Mouse (Mus musculus): ENCODE data around the gene Yipf7.

The Yipf7 gene

DNA sequence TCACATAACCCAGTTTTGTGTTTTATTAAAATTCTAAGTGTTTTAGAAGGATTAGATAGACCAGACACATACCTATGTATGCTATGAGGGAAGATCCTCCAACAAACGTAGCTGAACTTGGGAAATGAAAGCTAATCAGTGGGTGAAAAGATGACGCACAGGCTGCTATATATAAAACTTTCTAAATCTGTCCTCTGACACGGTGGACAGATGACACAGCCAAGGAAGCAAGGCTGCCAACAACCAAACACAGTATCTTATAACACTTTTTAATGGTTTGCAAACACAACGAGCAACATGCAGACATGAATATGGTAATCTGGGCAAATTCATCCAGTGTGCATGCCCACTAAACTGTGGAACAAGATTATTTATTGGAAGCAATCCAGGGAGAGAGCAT lies at the start of gene Yipf7:
Yipf7 (minus strand) TSS at position 160 of the 400 bp plus-strand sequence.
- DNase-seq (ENCODE audit: low spot score in 2 of 2), result peak in 1 of 2 experiments; percentile 12

DNA sequence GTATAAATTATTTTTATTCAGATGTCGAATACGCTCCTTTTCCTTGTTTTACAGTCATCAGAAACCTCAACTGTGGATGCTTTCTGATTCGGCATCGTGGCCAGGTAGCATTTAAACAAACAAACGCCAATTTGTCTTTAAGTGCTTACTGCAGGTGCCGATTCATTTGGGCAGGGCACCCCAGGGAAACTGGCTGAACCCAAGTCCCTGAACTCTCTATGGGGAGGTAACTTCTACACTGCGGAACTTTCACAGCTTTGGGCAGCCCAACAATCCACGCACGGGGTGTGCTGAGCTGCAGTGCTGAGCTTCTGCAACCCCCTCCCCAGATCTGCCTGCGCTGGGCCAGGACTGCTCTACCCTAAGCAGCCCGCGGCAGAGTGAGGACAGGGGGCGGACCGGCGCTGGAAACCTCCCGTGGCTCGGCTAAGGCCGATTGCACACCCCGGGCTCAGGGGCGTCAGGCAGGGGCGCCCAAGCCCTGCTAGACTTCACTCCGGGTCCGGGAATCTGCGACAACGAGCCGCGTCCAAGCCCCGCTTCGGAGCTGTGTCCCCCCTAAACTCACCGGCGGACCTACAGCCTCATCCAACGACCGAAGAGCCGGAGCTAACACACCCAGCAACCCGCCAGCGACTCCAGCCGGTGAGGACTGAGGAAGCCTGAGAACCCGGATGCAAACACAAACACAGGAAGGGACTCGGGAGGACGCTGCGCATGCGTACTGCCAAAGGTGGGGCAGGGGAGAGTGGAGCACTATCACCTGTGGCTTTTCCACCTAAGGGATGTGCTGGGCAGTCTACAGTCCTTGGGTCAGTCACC lies 49.4 kb upstream of the Yipf7 start, which contains the start of gene Gnpda2:
Gnpda2 (minus strand) TSS at position 701 of the 822 bp plus-strand sequence.
- peak; percentile 81 to 85 for DNase-seq (ENCODE audit: low spot score in 2 of 2)

DNA sequence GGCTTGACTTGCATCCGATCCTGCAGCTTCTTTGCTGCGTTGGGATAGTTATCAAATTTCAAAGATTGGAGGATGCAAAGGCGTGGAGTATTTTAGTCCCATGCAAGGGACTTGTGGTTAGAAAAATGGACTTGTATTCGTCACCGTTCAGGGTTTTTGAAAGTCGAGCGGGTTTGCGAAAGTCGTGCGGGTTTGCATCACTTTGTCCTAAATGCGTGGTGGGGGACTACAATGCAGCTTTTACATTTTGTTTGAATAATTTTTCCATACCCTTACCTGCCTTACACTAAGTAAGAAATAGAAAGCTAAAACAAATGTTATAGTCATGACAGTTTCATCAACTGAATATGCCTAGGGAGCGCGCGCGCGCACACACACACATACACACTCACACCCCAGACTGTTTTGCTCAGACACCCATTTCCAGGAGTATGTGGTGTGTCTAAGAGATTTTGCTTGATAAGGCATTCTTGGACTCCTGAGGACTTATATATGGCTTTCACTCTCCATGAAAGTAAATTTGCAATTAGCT lies 15.0 kb upstream of the Yipf7 start:
- DNase-seq (ENCODE audit: low spot score in 2 of 2), result no peak

DNA sequence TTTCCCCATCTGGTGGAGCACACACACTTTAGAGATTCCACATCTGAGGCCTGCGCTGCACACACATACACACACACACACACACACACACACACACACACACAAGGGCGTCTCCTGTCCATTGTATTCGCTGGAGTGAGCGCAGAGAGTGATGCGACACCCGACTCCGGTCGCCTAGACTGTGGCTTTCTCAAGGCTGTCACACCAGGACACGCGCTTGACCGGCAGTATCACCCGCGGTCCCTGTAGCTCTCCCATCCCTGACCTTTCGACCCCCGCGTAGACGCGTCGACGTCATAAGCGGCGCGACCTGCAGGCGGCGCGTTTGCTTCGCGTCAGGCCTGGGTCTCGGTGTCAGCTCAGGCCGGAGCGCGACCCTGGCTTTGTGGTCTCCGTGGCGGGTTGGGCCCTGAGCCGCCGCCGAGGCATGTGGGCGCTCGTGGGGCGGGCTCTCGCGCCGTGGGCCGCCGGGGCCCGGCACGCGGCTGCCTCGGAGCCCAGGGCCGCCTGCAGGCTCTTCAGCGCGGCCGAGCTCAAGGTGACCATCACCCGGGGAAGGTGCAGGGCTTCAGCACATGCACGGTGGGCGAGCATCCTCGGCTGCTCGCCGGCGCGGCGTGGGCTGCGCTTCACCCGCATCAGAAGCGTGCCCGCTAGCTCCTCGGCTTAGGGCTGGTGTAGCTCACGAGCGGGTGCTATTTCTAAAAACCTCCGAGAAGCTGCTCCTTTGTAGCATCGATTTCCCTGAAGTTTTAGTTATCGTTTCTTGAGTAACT lies 14.4 kb upstream of the Yipf7 start, which contains the start of gene Guf1:
Guf1 (plus strand) TSS at position 296 of the 776 bp plus-strand sequence.
- peak; percentile 92 to 94 for DNase-seq (ENCODE audit: low spot score in 2 of 2)

DNA sequence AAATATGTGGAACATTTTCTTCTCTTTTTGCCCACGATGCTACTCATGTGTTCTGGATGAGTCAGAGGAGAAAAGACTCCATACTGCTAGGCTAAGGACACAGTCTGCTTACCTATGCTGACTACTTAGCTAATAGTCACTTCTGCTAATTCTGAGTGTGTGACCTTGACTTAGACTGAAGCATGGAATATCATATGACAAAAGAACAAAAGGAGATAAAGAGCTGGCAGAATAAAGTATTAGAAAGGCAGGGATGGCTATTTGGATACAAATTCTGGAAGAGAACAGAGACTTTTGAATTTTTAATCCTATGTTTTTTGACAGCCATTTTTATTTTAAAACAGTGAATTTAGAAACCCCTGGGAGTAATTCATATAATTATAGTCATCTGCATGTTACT lies 768 bp downstream of the Yipf7 start:
- no peak for DNase-seq (ENCODE audit: low spot score in 2 of 2)

DNA sequence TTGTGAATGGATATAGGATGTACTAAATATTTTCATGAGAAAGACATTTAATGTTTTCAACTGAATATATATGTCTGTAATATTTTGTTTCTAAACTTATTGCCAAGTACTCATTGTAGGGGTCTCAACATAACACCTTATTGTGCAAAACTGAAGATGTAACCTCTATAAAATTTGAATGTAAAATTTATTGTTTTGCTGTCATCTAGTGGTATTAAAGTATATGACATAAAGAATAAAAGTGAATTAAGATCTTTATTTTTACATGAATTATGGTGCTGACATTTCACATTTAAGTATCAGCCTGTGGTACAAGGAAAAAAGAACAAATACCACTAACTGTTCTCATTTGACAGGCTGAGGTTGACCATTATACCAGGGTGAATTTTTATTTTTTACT lies 18.5 kb downstream of the Yipf7 start:
- no peak for DNase-seq (ENCODE audit: low spot score in 2 of 2)

DNA sequence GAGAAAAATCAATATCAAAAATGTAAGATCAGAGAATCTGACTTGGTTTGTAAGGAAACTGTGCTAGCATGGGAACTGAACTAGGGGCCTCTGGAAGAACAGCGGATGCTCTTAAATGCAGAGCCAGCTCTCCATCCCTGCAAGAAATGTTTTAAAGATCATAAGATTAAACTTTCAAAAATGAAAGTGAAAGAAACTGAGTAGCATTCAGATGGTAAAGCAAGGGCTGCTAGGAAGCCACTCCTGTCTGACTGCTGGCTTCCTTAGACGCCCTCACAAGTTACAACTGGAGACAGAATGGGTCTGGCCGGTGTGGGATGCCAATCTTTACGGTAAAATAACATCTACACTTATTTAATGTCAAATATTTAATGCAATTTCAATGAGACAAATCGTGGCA lies 20.4 kb downstream of the Yipf7 start:
- no peak for DNase-seq (ENCODE audit: low spot score in 2 of 2)

DNA sequence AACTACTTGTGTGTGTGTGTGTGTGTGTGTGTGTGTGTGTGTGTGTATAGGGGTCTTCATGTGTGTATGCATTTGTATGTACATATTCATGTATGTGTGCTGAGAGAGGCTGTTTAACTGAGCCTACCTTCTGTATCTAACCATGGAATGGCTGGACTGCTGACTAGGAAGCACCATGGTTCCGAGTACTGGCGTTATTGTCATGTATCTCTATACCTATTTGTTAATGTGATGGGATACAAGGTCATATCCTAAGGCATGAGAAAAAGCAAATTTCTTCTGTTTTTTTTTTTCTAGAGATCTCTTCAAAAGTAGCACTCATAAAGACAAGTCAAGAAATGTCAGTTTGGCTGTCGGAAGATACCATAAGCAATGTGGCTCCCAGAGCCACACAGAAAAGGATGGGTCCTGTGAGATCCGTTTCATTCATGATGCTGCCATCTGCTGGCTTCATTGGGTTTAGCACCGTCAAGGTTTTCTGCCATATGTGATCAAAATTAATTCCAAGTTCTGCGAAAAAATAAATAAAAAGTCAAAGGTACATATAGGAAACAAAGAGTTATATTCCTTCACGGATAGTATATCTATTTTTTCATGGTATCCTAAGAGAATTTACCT lies 21.7 kb downstream of the Yipf7 start:
- DNase-seq (ENCODE audit: low spot score in 2 of 2), result peak; percentile 12 to 25

DNA sequence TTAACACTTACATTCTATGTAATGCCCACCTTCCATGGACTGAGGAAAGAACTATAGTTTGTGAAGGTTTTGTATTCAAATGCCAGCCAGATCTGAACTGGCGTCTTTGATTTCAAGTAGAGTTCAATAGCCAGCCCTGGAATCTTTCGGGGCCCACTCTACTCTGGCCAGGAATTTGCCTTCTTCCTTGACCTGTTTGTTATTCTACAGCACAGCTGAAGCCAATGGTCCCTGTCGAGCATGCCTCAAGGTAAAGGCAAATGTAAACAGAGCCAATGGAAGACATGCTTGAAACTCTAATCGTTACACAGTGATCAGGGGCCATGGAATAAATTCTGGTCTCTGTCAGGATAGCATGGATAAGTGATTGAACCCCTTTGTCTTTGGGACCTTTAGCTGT lies 30.2 kb downstream of the Yipf7 start:
- DNase-seq (ENCODE audit: low spot score in 2 of 2), result no peak

DNA sequence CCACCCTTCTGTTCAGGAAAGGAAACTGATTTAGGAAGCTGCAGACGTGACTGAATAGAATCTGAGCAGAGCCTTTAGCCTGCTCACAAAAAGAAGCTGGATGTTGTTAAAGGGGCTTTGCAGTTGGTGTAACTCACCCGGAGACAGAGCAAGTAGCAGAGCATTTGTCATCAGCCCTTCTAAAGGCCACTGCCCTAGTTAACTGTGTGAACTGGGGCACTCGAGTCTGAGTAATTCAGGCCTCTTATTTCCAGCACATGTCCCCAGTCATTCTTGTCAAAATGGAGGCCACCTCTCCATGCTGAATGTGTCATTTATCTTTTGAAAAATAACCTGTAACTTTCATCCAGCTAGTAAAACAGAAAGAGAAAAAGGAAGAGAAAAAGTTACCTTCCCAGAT lies 30.8 kb downstream of the Yipf7 start:
- no peak for DNase-seq (ENCODE audit: low spot score in 2 of 2)

DNA sequence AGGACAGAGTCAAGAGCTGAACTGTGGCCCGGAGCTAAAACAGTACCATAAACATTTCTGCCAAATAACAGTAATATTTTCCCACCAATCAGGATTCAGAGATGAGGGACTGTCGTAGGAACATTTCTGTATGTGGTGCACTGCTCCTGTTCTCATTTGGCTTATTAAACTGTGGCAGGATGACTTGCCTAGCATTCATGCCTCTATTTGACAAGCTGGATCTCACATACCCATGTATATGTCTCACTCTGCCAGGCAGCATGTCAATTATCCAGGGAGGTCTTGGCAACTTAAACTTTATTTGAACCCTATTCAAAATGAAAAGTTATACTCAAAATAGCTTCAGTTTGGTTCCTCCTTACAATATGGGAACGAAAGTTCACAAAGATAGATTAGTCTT lies 35.4 kb downstream of the Yipf7 start:
- DNase-seq (ENCODE audit: low spot score in 2 of 2), result no peak

DNA sequence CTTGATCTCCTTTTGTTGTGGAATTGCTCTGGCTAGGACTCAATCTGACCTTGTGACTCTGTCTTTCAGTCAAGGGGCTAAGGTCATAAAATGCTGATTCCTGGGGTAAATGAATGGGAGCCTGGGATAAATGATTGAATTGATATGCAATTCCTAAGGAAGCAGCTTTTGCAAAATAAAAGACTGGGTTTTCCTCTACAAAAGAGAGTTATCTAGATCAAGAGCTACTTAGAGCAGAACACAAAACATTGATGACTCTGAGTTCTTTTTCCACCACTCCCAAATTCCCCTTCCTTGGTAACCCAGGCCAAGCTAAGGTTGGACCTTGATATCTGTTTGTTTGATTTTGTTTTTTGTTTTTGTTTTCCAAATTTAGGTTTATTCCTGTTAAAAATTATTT lies 53.4 kb downstream of the Yipf7 start:
- DNase-seq (ENCODE audit: low spot score in 2 of 2), result no peak

DNA sequence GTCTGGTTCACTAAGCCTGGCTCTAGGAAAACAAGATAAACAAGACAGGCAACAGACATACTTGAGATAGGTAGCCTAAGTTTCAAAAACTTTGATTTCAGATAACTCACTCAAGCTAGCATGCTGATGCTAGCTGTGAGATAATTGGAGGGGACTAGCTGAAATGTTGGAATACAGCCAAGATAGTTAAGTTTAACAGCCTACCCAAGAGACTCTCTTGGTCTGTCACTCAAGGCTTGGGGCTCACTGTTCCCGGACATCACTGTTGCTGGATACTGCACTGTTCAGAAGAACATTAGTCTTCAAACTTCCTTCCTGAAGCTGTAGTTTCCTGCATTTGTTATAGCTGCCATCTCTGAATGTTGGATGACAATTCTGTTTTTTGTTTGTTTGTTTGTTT lies 74.9 kb downstream of the Yipf7 start:
- no peak for DNase-seq (ENCODE audit: low spot score in 2 of 2)
